Mouse (Mus musculus): ENCODE data around the gene Reck.

- no peak for TF ChIP-seq CTCF (IDR thresholded peaks at IDR 0.05; ENCODE audit: low read depth)
- no peak for TF ChIP-seq EP300 (IDR thresholded peaks at IDR 0.05; ENCODE audit: low read depth)
These were observed at the start of gene Reck for GRCm38 (mm10) chr4:43875160-43875918.
